Mouse (Mus musculus) lung, postnatal 0 days (tissue): ENCODE measurements around the gene Gtf2h4.

Source experiments
- CTCF ChIP-seq: IDR thresholded peaks from 2 replicates; pipeline ENCODE4 v1.5.1; 2016; ENCODE audit warnings: antibody characterized with exemption, mild to moderate bottlenecking
- EP300 ChIP-seq: IDR thresholded peaks from 2 replicates; pipeline ENCODE4 v1.6.1; 2016; ENCODE audit warnings: antibody characterized with exemption, mild to moderate bottlenecking, control low read depth

DNA sequence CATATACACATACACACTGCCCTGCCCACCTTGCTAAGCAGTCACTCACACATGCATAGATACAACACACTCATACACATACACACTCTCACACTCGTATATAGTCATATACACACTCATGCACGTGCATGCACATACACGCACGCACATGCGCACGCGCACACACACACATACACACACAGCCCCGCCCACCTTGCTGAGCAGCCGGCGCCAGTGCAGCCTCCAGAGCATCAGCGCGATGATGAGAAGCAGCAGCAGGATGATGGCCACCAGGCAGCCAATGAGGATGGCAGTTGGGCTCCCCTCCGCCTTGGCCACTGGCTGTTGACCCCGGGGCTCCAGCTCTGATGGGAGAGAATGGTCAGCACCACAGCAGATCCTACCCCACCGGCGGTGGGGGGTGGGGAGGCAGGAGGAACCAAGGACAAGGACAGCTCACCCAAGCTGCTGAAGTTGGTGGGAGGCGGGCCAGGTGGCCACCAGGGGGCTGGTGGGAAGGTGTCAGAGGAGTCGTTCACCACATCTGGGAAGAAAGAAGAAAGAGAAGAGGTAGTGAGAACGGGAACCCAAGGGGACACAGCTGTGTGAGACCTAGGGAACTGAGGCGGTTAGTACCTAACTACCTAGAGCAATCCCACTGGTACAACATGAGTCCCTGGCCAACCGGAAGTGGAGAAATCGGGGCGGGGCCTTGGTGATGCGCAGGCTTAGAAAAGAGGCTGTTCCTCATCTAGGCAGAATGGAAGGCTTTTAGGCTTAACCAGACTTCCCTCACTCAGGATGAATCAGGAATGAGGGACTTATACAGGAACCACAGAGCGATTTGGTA is 15.0 kb upstream of the Gtf2h4 start:
- TF ChIP-seq EP300 (no peak), CTCF (peak; percentile 34)
